Mouse (Mus musculus): ENCODE measurements around the gene Bmp2k. TPM values are rescaled to one million over a fixed set of nuclear protein-coding genes. Genes with fewer than 3 reads are reported as not detected.

Bmp2k gene
- polyA plus RNA-seq, 1 experiment from 2014 or later: 11.2 TPM

- Histone ChIP-seq H3K4me1 (no peaks in the 10 kb centered on the region), H3K9ac (no peak overlapping the region), H3K36me3 (no peaks in the 10 kb centered on the region), H3K27ac (no peak overlapping the region), H3K9me3 (no peaks in the 10 kb centered on the region), H3K27me3 (replicated peaks) (no peaks in the 10 kb centered on the region), H3K4me2 (replicated peaks) (no peak overlapping the region), H3K4me3 (no peak overlapping the region)
- 87% methylated on average over 10 of the region's 10 CpGs for WGBS
- no peak for ATAC-seq (ENCODE audit: low FRiP score, low read depth)
These were observed 49.2 kb downstream of the Bmp2k start for GRCm38 (mm10) chr5:97046680-97047079.

- no peak overlapping the region for H3K27ac ChIP-seq
- H3K4me2 ChIP-seq (replicated peaks): no peak overlapping the region
- no peaks in the 10 kb centered on the region for H3K36me3 ChIP-seq
- no peak overlapping the region for H3K9ac ChIP-seq
- WGBS: 90% methylated on average over 5 of the region's 5 CpGs
- H3K4me1 ChIP-seq: no peaks in the 10 kb centered on the region
- H3K9me3 ChIP-seq: no peaks in the 10 kb centered on the region
- ATAC-seq (ENCODE audit: low FRiP score, low read depth): no peak
- no peaks in the 10 kb centered on the region for H3K27me3 ChIP-seq (replicated peaks)
- H3K4me3 ChIP-seq: no peak overlapping the region
These were observed 51.4 kb downstream of the Bmp2k start for GRCm38 (mm10) chr5:97048905-97049304.

- ATAC-seq (ENCODE audit: low FRiP score, low read depth): no peak
- Histone ChIP-seq H3K9ac (no peak overlapping the region), H3K27me3 (replicated peaks) (no peaks in the 10 kb centered on the region), H3K4me3 (no peak overlapping the region), H3K4me1 (no peaks in the 10 kb centered on the region), H3K4me2 (replicated peaks) (no peak overlapping the region), H3K27ac (no peak overlapping the region), H3K36me3 (peaks cover 7% of the 10 kb centered on the region), H3K9me3 (no peaks in the 10 kb centered on the region)
- WGBS: 91% methylated on average over 5 of the region's 5 CpGs
These were observed 56.7 kb downstream of the Bmp2k start for GRCm38 (mm10) chr5:97054166-97054565.

GRCm38 (mm10) chr5:97054801-97055200, 57.3 kb downstream of the Bmp2k start:
- Histone ChIP-seq H3K36me3 (peaks cover 7% of the 10 kb centered on the region), H3K27ac (no peak overlapping the region), H3K9ac (no peak overlapping the region), H3K4me1 (no peaks in the 10 kb centered on the region), H3K4me3 (no peak overlapping the region), H3K4me2 (replicated peaks) (no peak overlapping the region), H3K27me3 (replicated peaks) (no peaks in the 10 kb centered on the region), H3K9me3 (no peaks in the 10 kb centered on the region)
- ATAC-seq (ENCODE audit: low FRiP score, low read depth): no peak
- 85% methylated on average over 10 of the region's 10 CpGs for WGBS

GRCm38 (mm10) chr5:97055511-97056068, 58.1 kb downstream of the Bmp2k start:
- Histone ChIP-seq H3K4me2 (replicated peaks) (no peak overlapping the region), H3K9ac (no peak overlapping the region), H3K9me3 (no peaks in the 10 kb centered on the region), H3K36me3 (peaks cover 7% of the 10 kb centered on the region), H3K27me3 (replicated peaks) (no peaks in the 10 kb centered on the region), H3K4me3 (no peak overlapping the region), H3K4me1 (no peaks in the 10 kb centered on the region), H3K27ac (no peak overlapping the region)
- no peak; the same call in 1 of the 2 replicates for ATAC-seq (ENCODE audit: low FRiP score, low read depth)
- WGBS: 33% methylated on average over 1 of the region's 1 CpGs

GRCm38 (mm10) chr5:97056359-97056758, 58.9 kb downstream of the Bmp2k start:
- H3K27me3 ChIP-seq (replicated peaks): no peaks in the 10 kb centered on the region
- no peak for ATAC-seq (ENCODE audit: low FRiP score, low read depth)
- 75% methylated on average over 3 of the region's 3 CpGs for WGBS
- H3K4me3 ChIP-seq: no peak overlapping the region
- H3K4me1 ChIP-seq: no peaks in the 10 kb centered on the region
- no peak overlapping the region for H3K9ac ChIP-seq
- H3K4me2 ChIP-seq (replicated peaks): no peak overlapping the region
- H3K27ac ChIP-seq: no peak overlapping the region
- H3K36me3 ChIP-seq: peaks cover 7% of the 10 kb centered on the region
- H3K9me3 ChIP-seq: no peaks in the 10 kb centered on the region

- 63% methylated on average over 12 of the region's 12 CpGs for WGBS
- H3K27ac ChIP-seq: no peak overlapping the region
- H3K9me3 ChIP-seq: no peaks in the 10 kb centered on the region
- ATAC-seq (ENCODE audit: low FRiP score, low read depth): no peak
- peaks cover 7% of the 10 kb centered on the region for H3K36me3 ChIP-seq
- H3K4me3 ChIP-seq: no peak overlapping the region
- no peaks in the 10 kb centered on the region for H3K4me1 ChIP-seq
- H3K27me3 ChIP-seq (replicated peaks): no peaks in the 10 kb centered on the region
- no peak overlapping the region for H3K9ac ChIP-seq
- H3K4me2 ChIP-seq (replicated peaks): no peak overlapping the region
These were observed 59.4 kb downstream of the Bmp2k start for GRCm38 (mm10) chr5:97056791-97057450.

- Histone ChIP-seq H3K4me2 (replicated peaks) (no peak overlapping the region), H3K9ac (no peak overlapping the region), H3K36me3 (peaks cover 11% of the 10 kb centered on the region), H3K4me1 (no peaks in the 10 kb centered on the region), H3K27me3 (replicated peaks) (no peaks in the 10 kb centered on the region), H3K27ac (no peak overlapping the region), H3K9me3 (no peaks in the 10 kb centered on the region), H3K4me3 (no peak overlapping the region)
- WGBS: 76% methylated on average over 3 of the region's 3 CpGs
- ATAC-seq (ENCODE audit: low FRiP score, low read depth): no peak
These were observed 63.4 kb downstream of the Bmp2k start for GRCm38 (mm10) chr5:97060864-97061263.

- H3K27ac ChIP-seq: no peak overlapping the region
- no peak overlapping the region for H3K4me2 ChIP-seq (replicated peaks)
- no peak for ATAC-seq (ENCODE audit: low FRiP score, low read depth)
- no peaks in the 10 kb centered on the region for H3K9me3 ChIP-seq
- WGBS: 84% methylated on average over 1 of the region's 1 CpGs
- H3K9ac ChIP-seq: no peak overlapping the region
- H3K4me3 ChIP-seq: no peak overlapping the region
- peaks cover 14% of the 10 kb centered on the region for H3K36me3 ChIP-seq
- no peaks in the 10 kb centered on the region for H3K27me3 ChIP-seq (replicated peaks)
- no peaks in the 10 kb centered on the region for H3K4me1 ChIP-seq
These were observed 64.6 kb downstream of the Bmp2k start for GRCm38 (mm10) chr5:97062041-97062440.

GRCm38 (mm10) chr5:97065746-97066145, 68.3 kb downstream of the Bmp2k start:
- H3K36me3 ChIP-seq: peaks cover 18% of the 10 kb centered on the region; the same call in 1 of the 2 replicates
- H3K27me3 ChIP-seq (replicated peaks): no peaks in the 10 kb centered on the region
- no peaks in the 10 kb centered on the region for H3K9me3 ChIP-seq
- H3K4me2 ChIP-seq (replicated peaks): no peak overlapping the region
- H3K4me3 ChIP-seq: no peak overlapping the region
- no peak overlapping the region for H3K9ac ChIP-seq
- 93% methylated on average over 4 of the region's 4 CpGs for WGBS
- H3K27ac ChIP-seq: no peak overlapping the region
- no peak for ATAC-seq (ENCODE audit: low FRiP score, low read depth)
- H3K4me1 ChIP-seq: no peaks in the 10 kb centered on the region

- no peaks in the 10 kb centered on the region for H3K36me3 ChIP-seq
- no peaks in the 10 kb centered on the region for H3K27me3 ChIP-seq (replicated peaks)
- H3K4me3 ChIP-seq: no peak overlapping the region
- no peak overlapping the region for H3K9ac ChIP-seq
- H3K4me1 ChIP-seq: no peaks in the 10 kb centered on the region
- H3K27ac ChIP-seq: no peak overlapping the region
- H3K9me3 ChIP-seq: no peaks in the 10 kb centered on the region
- no peak for ATAC-seq (ENCODE audit: low FRiP score, low read depth)
- 93% methylated on average over 11 of the region's 11 CpGs for WGBS
- H3K4me2 ChIP-seq (replicated peaks): no peak overlapping the region
These were observed 78.1 kb downstream of the Bmp2k start for GRCm38 (mm10) chr5:97075476-97076151.

GRCm38 (mm10) chr5:97076167-97076566, 78.7 kb downstream of the Bmp2k start:
- no peak for ATAC-seq (ENCODE audit: low FRiP score, low read depth)
- no peak overlapping the region for H3K27ac ChIP-seq
- no peak overlapping the region for H3K4me2 ChIP-seq (replicated peaks)
- no peaks in the 10 kb centered on the region for H3K27me3 ChIP-seq (replicated peaks)
- no peaks in the 10 kb centered on the region for H3K36me3 ChIP-seq
- H3K9ac ChIP-seq: no peak overlapping the region
- H3K4me1 ChIP-seq: no peaks in the 10 kb centered on the region
- H3K9me3 ChIP-seq: no peaks in the 10 kb centered on the region
- H3K4me3 ChIP-seq: no peak overlapping the region
- 91% methylated on average over 5 of the region's 5 CpGs for WGBS
